Mouse (Mus musculus) embryonic facial prominence, embryonic 14.5 days (tissue): ENCODE data around the gene Ptbp3. TPM values are rescaled to one million over a fixed set of nuclear protein-coding genes. Genes with fewer than 3 reads are reported as not detected.
A peak's percentile ranks its signal among the peaks of the same experiment; 100 is the strongest.
"Not testable (repeated sequence)": the region's sequence is repeated elsewhere in the genome, so short reads cannot be mapped to it uniquely, and the experiment has no call there.

Source experiments
- ATAC-seq: fragments of 200-750 bp; cut with Nextera tagmentation; 2 replicates; pipeline ENCODE4 v1.8.0; 2017; ENCODE audit warnings: low read depth, moderate number of reproducible peaks, moderate TSS enrichment
- DNase-seq: peaks from one replicate; pipeline ENCODE4 v3.0.0-alpha.2; 2015; ENCODE audit warnings: low spot score
- H3K27ac ChIP-seq: fragments of 300-500 bp; sonication (generic); replicated peaks from 2 replicates; pipeline ENCODE4 v1.5.1; 2014; ENCODE audit warnings: low read depth, mild to moderate bottlenecking, low read length, moderate library complexity
- H3K27me3 ChIP-seq: fragments of 300-500 bp; sonication (generic); replicated peaks from 2 replicates; pipeline ENCODE4 v1.6.1; 2014; ENCODE audit warnings: low read length; ENCODE audit not compliant: control insufficient read depth, insufficient read depth
- H3K36me3 ChIP-seq: fragments of 300-500 bp; sonication (generic); 2 replicates; pipeline ENCODE4 v1.6.1; 2014; ENCODE audit warnings: low read length, mixed read lengths; ENCODE audit not compliant: control insufficient read depth, insufficient read depth
- H3K4me1 ChIP-seq: fragments of 300-500 bp; sonication (generic); 2 replicates; pipeline ENCODE4 v1.6.1; 2014; ENCODE audit warnings: antibody characterized with exemption, low read length; ENCODE audit not compliant: control insufficient read depth, insufficient read depth
- H3K4me2 ChIP-seq: fragments of 300-500 bp; sonication (generic); 2 replicates; pipeline ENCODE4 v1.6.1; 2014; ENCODE audit warnings: low read depth, mild to moderate bottlenecking, low read length, moderate library complexity, mixed read lengths
- H3K4me3 ChIP-seq: fragments of 300-500 bp; sonication (generic); 2 replicates; pipeline ENCODE4 v1.5.1; 2014; ENCODE audit warnings: low read depth, mild to moderate bottlenecking, low read length
- H3K9ac ChIP-seq: fragments of 300-500 bp; sonication (generic); 2 replicates; pipeline ENCODE4 v1.6.1; 2014; ENCODE audit warnings: low read depth, mild to moderate bottlenecking, low read length, moderate library complexity, mixed read lengths
- H3K9me3 ChIP-seq: fragments of 300-500 bp; sonication (generic); 2 replicates; pipeline ENCODE4 v1.6.1; 2016; ENCODE audit warnings: low read length; ENCODE audit not compliant: control insufficient read depth
- WGBS: fragments of 180-500 bp; shearing (Covaris S2); extraction: QIAGEN DNeasy Blood & Tissue Kit; methylation state at CpG from one replicate; pipeline ENCODE4 v1.1.7; 2014; 5-methylcytosine and 5-hydroxymethylcytosine counted together
- polyA plus RNA-seq: library from polyadenylated mRNA; unstranded; fragments of >200 nt; fragmentation: Nextera tagmentation; extraction: Ambion mirVana; gene quantifications from 2 replicates; pipeline ENCODE4 v1.2.1, GENCODE M21; 2014

Ptbp3 gene
- polyA plus RNA-seq, 1 experiment from 2014 or later: 53.0 TPM

- peak; percentile 60 for ATAC-seq
- H3K27ac ChIP-seq: peak overlapping the region; percentile 90
- under 1% methylated on average over 23 of the region's 23 CpGs for WGBS
- no peaks in the 10 kb centered on the region for H3K9me3 ChIP-seq
- H3K4me2 ChIP-seq: peak overlapping the region; percentile 74
- no peaks in the 10 kb centered on the region for H3K36me3 ChIP-seq
- peak overlapping the region; percentile 77 for H3K9ac ChIP-seq
- DNase-seq: peak; percentile 79
- no peaks in the 10 kb centered on the region for H3K4me1 ChIP-seq
- peak overlapping the region; percentile 78 for H3K4me3 ChIP-seq
- no peaks in the 10 kb centered on the region for H3K27me3 ChIP-seq
Observed at GRCm38 (mm10) chr4:59580495-59581281, 31.5 kb upstream of the Ptbp3 start.

DNA sequence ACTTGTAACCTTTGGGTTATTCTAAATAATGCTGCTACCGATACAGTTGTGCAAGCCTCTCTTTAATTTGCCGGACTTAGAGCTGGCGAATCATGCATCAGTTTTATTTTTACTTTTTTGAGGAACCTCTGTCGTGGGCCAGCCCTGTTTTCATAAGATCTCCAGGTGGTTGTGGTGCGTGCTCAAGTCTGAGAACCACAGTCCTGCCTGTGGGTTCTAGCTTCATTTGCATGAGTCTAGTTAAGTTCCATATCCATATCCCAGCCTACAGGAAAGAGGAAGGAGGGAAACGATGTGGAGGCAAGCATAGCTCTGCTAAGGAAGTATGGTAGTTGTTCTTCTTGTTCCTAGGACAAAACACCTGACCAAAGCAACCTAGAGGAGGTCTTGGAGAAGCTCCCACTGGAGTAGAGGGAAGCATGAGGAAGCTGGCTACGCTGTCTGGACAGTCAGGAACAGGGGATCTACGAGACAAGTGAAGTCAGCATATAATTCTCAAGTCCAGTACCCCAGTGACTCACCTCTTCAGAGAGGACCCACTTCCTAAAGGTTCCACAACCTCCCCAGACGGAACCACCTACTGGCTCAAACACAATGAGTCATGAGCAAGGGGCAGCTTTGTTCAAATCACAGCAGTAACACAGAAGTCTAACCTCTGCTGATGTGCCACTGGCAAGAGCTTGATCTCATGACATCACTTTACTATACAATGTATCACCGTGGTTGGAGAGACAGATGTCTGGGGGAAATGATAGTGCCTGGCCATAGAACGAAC is 26.2 kb upstream of the Ptbp3 start:
- no peak for DNase-seq
- no peak overlapping the region for H3K27ac ChIP-seq
- H3K4me2 ChIP-seq: no peak overlapping the region
- no peak for ATAC-seq
- no peak overlapping the region for H3K9ac ChIP-seq
- no peak overlapping the region for H3K4me3 ChIP-seq
- H3K36me3 ChIP-seq: no peaks in the 10 kb centered on the region
- WGBS: 82% methylated on average over 11 of the region's 11 CpGs
- no peaks in the 10 kb centered on the region for H3K27me3 ChIP-seq
- H3K9me3 ChIP-seq: no peaks in the 10 kb centered on the region
- H3K4me1 ChIP-seq: no peaks in the 10 kb centered on the region

DNA sequence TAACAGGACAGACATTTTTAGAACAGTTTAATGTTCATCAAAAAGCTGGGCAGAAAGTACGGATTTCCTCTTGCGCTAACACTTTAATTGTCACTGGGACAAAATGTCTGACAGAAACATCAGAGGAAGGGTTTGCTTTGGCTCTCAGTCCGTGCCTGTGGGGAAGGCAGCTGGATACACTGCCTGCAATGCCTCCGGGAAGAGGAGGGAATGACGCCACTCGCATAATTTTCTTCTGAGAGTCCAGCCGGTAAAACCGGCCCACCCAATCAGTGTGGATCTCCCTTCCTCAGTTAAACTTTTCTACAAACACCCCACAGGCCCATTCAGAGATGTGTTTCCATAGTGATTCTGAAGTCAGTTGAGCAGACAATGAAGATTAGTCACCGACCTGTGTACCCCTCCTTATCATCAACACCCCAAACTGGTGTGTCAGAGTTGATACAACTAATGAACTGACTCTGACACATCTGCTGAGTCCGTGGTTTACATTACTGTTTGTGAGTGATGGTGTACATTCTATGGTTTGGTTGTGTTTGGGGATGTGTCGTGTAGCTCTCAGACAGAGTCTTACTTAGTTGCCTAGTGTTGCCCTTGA is 23.5 kb upstream of the Ptbp3 start:
- WGBS: 83% methylated on average over 11 of the region's 11 CpGs
- ATAC-seq (no peak), DNase-seq (no peak)
- H3K36me3 ChIP-seq: no peaks in the 10 kb centered on the region
- no peaks in the 10 kb centered on the region for H3K9me3 ChIP-seq
- H3K27me3 ChIP-seq: no peaks in the 10 kb centered on the region
- H3K4me3 ChIP-seq: no peak overlapping the region
- H3K4me1 ChIP-seq: no peaks in the 10 kb centered on the region
- no peak overlapping the region for H3K4me2 ChIP-seq
- H3K9ac ChIP-seq: no peak overlapping the region
- H3K27ac ChIP-seq: no peak overlapping the region

DNA sequence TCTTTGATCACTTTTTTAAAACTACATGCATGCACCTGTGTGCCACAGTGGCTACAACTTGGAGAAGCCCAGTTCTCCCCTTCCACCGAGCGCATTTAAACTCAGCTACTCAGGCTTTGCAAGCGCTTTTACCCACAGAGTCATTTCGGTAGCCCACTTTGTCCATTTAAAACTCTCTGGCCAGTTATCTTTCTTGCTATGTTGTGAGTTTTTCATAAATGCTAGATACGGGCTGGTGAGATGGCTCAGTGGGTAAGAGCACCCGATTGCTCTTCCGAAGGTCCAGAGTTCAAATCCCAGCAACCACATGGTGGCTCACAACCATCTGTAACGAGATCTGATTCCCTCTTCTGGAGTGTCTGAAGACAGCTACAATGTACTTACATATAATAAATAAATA is 21.4 kb upstream of the Ptbp3 start:
- ATAC-seq, H3K9me3 ChIP-seq, H3K9ac ChIP-seq, H3K4me1 ChIP-seq, DNase-seq, H3K27me3 ChIP-seq, H3K4me2 ChIP-seq, H3K4me3 ChIP-seq, H3K27ac ChIP-seq, H3K36me3 ChIP-seq: not testable (repeated sequence)
- WGBS: 88% methylated on average over 7 of the region's 8 CpGs

DNA sequence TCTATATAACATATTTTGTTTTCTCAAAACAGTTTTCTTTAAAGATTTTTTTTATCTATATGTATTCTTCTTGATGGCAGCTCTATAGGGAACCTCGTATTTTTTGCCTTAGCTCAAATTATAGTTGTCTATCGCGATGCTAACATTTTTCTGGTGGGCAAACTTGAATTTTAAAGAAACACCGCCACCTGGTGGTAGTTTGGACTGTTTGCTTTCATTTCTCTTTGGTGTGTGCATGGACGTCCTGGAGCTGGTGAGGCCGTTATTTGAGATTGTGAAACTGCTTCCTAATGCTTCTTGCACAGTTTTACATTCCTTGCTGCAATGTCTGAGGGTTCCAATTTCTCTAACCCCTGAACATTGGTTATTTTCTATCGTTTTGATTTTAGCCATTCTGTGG is 20.4 kb upstream of the Ptbp3 start:
- DNase-seq (peak; percentile 89), ATAC-seq (peak; percentile 63)
- Histone ChIP-seq H3K27me3 (no peaks in the 10 kb centered on the region), H3K36me3 (no peaks in the 10 kb centered on the region), H3K9me3 (0 out of 2 replicates have a peak, but pooled peaks cover 5% of the 10 kb centered on the region), H3K4me2 (no peak overlapping the region), H3K4me3 (no peak overlapping the region), H3K4me1 (no peaks in the 10 kb centered on the region), H3K9ac (peak overlapping the region; percentile 3; the same call in 1 of the 2 replicates), H3K27ac (no peak overlapping the region)
- 2% methylated on average over 7 of the region's 7 CpGs for WGBS

- H3K9ac ChIP-seq: no peak overlapping the region
- 79% methylated on average over 6 of the region's 6 CpGs for WGBS
- no peak for ATAC-seq
- H3K9me3 ChIP-seq: 0 out of 2 replicates have a peak, but pooled peaks cover 5% of the 10 kb centered on the region
- H3K4me2 ChIP-seq: no peak overlapping the region
- H3K27ac ChIP-seq: no peak overlapping the region
- H3K36me3 ChIP-seq: no peaks in the 10 kb centered on the region
- no peak for DNase-seq
- H3K27me3 ChIP-seq: no peaks in the 10 kb centered on the region
- no peak overlapping the region for H3K4me3 ChIP-seq
- no peaks in the 10 kb centered on the region for H3K4me1 ChIP-seq
Observed at GRCm38 (mm10) chr4:59567576-59568260, 18.6 kb upstream of the Ptbp3 start.

DNA sequence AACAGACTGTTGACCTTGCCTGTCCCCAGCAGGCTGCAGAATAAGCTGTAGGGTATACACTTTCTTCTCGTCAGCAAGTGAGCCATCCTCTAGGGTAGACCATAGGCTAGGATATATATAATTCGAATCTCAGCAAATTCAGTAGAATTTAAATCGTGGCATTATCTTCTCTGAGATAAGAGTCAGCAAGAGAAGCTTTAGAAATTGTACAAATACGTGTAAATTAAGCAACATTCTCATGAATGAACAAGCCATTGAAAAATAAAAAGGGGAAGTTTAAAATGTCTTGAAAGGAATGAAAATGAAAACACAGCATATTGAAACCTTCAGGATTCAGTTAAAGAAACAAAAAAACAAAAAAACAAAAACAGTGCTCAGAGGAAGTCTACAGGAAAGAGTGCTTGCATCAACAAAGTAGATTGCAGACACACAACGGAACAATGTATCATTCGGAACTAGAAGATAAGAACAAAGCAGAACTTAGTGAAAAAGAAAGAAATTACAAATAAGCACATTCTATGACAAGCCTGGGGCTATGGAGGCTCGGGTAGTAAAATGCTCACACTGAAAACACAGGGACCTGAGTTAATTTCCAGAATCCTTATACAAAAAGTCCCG is 16.5 kb upstream of the Ptbp3 start:
- WGBS: 70% methylated on average over 8 of the region's 8 CpGs

GRCm38 (mm10) chr4:59564128-59564527 is 15.0 kb upstream of the Ptbp3 start:
- Histone ChIP-seq H3K27me3 (no peaks in the 10 kb centered on the region), H3K4me1 (no peaks in the 10 kb centered on the region), H3K4me2 (no peak overlapping the region), H3K27ac (no peak overlapping the region), H3K4me3 (no peak overlapping the region), H3K36me3 (no peaks in the 10 kb centered on the region), H3K9ac (no peak overlapping the region), H3K9me3 (0 out of 2 replicates have a peak, but pooled peaks cover 5% of the 10 kb centered on the region)
- no peak for ATAC-seq
- no peak for DNase-seq
- 74% methylated on average over 3 of the region's 3 CpGs for WGBS

More for the DNA sequence above, 16.5 kb upstream of the Ptbp3 start:
- Histone ChIP-seq H3K9ac (no peak overlapping the region), H3K27ac (no peak overlapping the region), H3K27me3 (no peaks in the 10 kb centered on the region), H3K9me3 (0 out of 2 replicates have a peak, but pooled peaks cover 5% of the 10 kb centered on the region), H3K4me2 (no peak overlapping the region), H3K36me3 (no peaks in the 10 kb centered on the region), H3K4me1 (no peaks in the 10 kb centered on the region), H3K4me3 (no peak overlapping the region)
- DNase-seq (no peak), ATAC-seq (no peak)
